Mouse (Mus musculus) lung, adult 2 months (tissue): ENCODE data around the gene Nxf2. TPM values are rescaled to one million over a fixed set of nuclear protein-coding genes. Genes with fewer than 3 reads are reported as not detected.
"Not testable (repeated sequence)": the region's sequence is repeated elsewhere in the genome, so short reads cannot be mapped to it uniquely, and the experiment has no call there.

Experiments used
- DNase-seq: peaks from one replicate; pipeline ENCODE4 v3.0.0; 2022
- H3K4me1 ChIP-seq: fragments of 200-500 bp; 2 replicates; pipeline ENCODE4 v1.6.1; 2011; ENCODE audit warnings: low read length; ENCODE audit not compliant: control insufficient read depth, insufficient read depth
- H3K4me3 ChIP-seq: fragments of 200-500 bp; replicated peaks from 2 replicates; pipeline ENCODE3; 2011; ENCODE audit warnings: low read depth, mild to moderate bottlenecking, control low read depth, low read length; ENCODE audit errors: extremely low read depth
- CTCF ChIP-seq: fragments of 200-500 bp; IDR thresholded peaks from 2 replicates; pipeline ENCODE4 v1.5.1; 2011; ENCODE audit warnings: mild to moderate bottlenecking, low read length, control low read depth; ENCODE audit not compliant: insufficient read depth
- POLR2A ChIP-seq: fragments of 200-500 bp; IDR thresholded peaks from 2 replicates; pipeline ENCODE4 v1.6.1; 2011; ENCODE audit warnings: low read depth, mild to moderate bottlenecking, control low read depth, low read length, borderline replicate concordance; ENCODE audit errors: extremely low read depth
- WGBS: fragments of 180-500 bp; shearing (Covaris S2); methylation state at CpG from one replicate; pipeline ENCODE4 v1.1.7; 2018; 5-methylcytosine and 5-hydroxymethylcytosine counted together
- polyA plus RNA-seq: library from polyadenylated mRNA; depleted of rRNA; stranded (reverse); fragments of >200 nt; gene quantifications from 2 replicates; pipeline ENCODE4 v1.2.3, GENCODE M21; 2012; rRNA removed

Gene Nxf2
- polyA plus RNA-seq, 1 experiment: not detected

DNA sequence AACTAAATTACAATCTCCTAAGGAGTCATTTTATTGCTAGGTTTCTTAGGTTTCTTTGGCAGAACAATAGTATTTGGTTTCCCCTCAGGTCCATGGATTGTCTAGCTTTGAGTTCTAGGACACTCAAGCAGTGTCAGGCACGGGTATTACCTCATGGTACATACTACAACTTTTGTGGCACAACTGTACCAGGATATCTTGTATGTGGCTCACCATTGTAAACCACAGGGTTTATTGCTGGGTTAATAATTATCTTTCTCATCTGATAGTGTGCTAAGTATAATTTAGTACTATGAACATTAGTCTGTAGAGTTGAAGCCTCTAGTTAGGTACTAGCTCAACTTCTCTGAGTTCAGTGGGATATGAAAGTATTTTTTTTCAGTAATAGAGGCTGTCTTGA is 45.3 kb downstream of the Nxf2 start:
- no peak for TF ChIP-seq CTCF
- WGBS: 27% methylated on average over 1 of the region's 1 CpGs
- Histone ChIP-seq H3K4me3 (no peak overlapping the region), H3K4me1 (no peaks in the 10 kb centered on the region)
- no peak for DNase-seq

DNA sequence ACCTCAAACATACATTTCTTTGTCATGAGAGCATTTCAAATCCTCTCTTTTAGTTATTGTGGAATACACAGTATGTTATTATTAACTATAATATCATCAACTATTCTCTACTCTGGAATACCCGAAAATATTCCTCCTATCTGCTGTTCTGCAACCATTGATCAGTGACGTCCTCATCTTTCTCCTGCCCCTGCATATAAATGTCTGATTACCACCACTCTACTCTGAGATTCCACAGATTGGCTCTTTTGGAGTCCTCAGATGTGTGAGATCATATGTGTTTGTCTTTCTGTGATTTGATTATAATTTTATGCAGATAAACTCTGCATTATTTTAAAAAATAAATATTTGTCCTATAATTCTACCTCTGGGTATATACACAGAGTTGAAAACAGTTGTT is 48.8 kb downstream of the Nxf2 start:
- no peak for DNase-seq
- H3K4me1 ChIP-seq: no peaks in the 10 kb centered on the region
- 61% methylated on average over 2 of the region's 2 CpGs for WGBS
- TF ChIP-seq CTCF (no peak), POLR2A (no peak)
- no peak overlapping the region for H3K4me3 ChIP-seq

DNA sequence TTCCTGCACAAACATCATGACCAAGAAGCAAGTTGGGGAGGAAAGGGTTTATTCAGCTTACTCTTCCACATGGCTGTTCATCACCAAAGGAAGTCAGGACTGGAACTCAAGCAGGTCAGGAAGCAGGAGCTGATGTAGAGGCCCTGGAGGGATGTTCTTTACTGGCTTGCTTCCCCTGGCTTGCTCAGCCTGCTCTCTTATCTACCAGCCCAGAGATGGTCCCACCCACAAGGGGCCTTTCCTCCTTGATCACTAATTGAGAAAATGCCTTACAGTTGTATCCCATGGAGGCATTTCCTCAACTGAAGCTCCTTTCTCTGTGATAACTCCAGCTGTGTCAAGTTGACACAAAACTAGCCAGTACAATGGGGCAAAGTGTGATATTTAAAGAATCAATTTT is 49.2 kb downstream of the Nxf2 start:
- not testable (repeated sequence) for H3K4me3 ChIP-seq, H3K4me1 ChIP-seq, DNase-seq

DNA sequence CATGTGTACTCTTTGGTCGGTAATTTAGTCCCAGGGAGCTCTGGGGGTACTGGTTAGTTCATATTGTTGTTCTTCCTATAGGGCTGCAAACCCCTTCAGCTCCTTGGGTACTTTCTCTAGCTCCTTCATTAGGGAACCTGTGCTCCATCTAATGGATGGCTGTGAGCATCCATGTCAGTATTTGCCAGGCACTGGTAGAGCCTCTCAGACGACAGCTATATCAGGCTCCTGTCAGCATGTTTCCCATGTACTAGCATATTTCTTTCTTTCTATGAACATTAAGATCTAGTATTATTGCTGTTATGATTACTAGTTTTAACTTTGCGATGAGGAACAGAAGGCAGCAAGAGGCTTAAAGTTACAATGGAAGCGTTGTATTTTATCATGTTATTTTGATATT is 49.7 kb downstream of the Nxf2 start:
- 62% methylated on average over 4 of the region's 4 CpGs for WGBS
- Histone ChIP-seq H3K4me1 (no peaks in the 10 kb centered on the region), H3K4me3 (no peak overlapping the region)
- TF ChIP-seq CTCF (no peak), POLR2A (no peak)
- no peak for DNase-seq

DNA sequence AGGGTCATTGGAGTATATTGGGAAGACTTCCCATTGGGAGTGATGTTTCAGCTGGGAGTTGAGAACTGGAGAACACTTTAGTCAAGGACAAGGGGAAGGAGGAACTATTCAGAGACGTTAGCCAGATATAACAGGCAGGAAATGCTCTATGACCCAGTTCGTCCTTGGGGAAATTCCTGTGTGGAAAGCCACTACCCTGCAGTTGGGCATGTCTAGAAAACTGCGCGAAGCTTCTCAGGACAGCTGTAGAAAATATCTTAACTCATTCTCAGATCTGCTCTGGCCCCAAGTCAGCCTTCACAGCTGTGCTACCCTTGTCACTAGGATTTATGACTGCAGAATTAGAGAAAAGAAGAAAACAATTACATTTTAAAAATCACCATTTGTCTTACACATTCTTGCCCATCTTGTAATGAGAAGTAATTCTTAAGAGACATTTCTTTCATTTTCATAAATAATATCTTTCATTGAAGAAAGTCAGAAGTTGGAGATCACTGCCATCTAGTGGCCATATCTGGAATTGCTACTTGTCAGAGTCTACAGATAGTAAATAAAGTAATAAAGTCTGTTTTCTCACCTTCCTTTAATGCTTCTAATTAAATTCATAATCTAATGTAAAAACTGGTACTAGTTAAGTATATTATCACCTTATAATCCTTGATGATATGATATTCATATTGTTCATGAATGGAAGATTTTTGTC is 51.2 kb downstream of the Nxf2 start:
- whole genome bisulfite sequencing: 22% methylated on average over 4 of the region's 4 CpGs
- H3K4me1 ChIP-seq: no peaks in the 10 kb centered on the region
- no peak for DNase-seq
- TF ChIP-seq POLR2A (no peak), CTCF (no peak)
- no peak overlapping the region for H3K4me3 ChIP-seq

DNA sequence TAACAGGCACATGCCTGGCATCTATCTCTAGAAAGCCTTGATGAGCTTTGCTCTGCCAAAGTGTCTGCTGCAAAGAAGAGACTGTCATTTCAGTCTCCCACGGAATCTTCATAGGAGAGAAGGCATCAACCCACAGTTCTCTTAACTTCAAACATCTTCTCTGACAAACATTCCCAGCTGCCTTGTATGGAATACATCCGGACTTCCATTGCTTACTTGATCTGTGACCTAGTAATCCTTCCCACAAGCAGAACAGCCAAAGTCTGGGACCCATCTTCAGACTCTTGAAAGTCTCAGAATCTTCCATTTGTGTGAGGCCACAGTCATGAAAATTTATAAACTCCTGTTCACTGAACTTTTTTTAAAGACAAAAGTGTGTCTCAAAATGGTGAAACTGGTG is 51.7 kb downstream of the Nxf2 start:
- DNase-seq: no peak
- WGBS: 50% methylated on average over 2 of the region's 2 CpGs
- Histone ChIP-seq H3K4me3 (no peak overlapping the region), H3K4me1 (no peaks in the 10 kb centered on the region)
- TF ChIP-seq POLR2A (no peak), CTCF (no peak)

DNA sequence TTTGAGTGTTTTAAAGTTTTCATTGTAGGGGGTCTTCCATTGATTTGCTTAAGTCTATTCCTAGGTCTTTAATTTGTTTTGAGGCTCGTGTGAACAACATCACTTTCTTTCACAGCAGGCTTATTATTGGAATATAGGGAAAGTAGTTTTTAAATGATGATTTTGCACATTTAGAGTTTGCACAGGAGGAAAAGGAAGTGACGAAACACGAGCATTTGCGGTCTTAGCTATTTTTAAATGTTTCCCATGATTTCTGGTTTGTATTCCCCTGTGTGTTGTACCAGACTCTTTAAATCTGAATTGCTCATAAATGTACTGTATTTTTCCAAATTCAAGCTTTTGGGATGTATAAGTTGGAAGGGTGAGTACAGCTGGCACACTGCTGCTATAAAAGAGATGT is 54.2 kb downstream of the Nxf2 start:
- TF ChIP-seq CTCF (no peak), POLR2A (no peak)
- Histone ChIP-seq H3K4me1 (no peaks in the 10 kb centered on the region), H3K4me3 (no peak overlapping the region)
- 61% methylated on average over 4 of the region's 4 CpGs for WGBS
- no peak for DNase-seq

Other genes starting within 250 kb of the Nxf2 start
- gene Armcx1, start 246.8 kb downstream of the Nxf2 start, polyA plus RNA-seq: 3.8 and 8.0 TPM in 2 replicates
- gene Armcx6, start 213.3 kb downstream of the Nxf2 start, polyA plus RNA-seq: 1.4 and 2.7 TPM in 2 replicates
- gene Armcx3, start 208.2 kb downstream of the Nxf2 start, polyA plus RNA-seq: 5.1 and 10.6 TPM in 2 replicates
- 16.1 and 19.1 TPM in 2 replicates for gene Armcx2, start 155.5 kb downstream of the Nxf2 start, polyA plus RNA-seq
- 0.71 and 0.72 TPM in 2 replicates for gene Zmat1, start 44.5 kb upstream of the Nxf2 start, polyA plus RNA-seq
- gene Gm15023, start 212.9 kb upstream of the Nxf2 start, polyA plus RNA-seq: not detected in 2 replicates
- gene Tceal6, start 245.9 kb upstream of the Nxf2 start, polyA plus RNA-seq: 0.21 TPM in 1 of 2 replicates, not detected in the other